Mouse (Mus musculus) E14TG2a.4 (cell line): Measurements from ENCODE around the gene Hsd17b1.

Experiments
- CTCF ChIP-seq: conservative IDR thresholded peaks from 2 replicates; pipeline ENCODE4 v1.5.1; 2014; ENCODE audit warnings: low read length
- POU5F1 ChIP-seq: IDR thresholded peaks from 2 replicates; pipeline ENCODE4 v1.6.1; 2014; ENCODE audit warnings: low read length, borderline replicate concordance

DNA sequence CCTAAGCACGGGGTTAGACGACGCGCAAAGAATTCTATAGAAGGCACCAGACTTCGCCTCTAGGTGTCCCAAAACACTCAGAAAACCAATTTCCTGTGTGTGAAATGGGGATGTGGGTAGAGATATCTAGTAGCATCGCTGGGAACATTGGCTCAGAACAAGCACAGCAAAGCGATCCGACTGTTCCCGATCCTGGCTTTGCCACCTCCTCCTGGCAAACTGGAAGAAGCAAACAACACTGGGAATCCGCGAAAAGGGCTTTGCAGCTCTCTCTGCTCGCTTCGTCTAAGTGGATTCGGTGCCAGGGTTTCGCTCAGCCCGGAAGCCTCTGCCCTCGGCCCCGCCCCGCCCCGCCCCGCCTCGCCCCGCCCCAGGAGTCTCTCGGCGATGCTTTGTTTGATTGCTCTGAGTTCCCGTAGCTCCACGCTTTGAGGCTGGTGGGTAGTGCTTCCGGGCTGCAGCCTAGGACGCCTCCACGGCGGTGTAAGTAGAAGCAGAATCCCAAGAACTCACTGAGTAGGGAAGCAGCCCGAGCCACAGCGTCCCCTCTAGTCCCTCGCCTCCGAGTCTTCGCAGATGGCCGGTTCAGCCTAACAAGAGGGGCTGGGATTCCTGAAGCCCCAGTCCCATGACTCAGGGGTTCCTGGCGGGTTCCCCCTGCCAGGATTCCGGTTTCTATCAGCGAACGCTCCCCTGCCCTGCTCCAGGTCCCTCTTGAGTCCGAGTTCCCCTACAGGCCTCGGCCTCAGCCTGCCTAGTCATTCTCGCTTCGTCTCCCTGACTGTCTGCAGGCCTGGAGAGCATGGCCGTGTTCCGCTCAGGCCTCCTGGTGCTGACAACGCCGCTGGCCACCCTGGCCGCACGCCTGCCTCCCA, 4.2 kb downstream of the Hsd17b1 start, which contains the start of gene Coasy:
- TF ChIP-seq CTCF (no peak), POU5F1 (no peak)
